In the genomic region with DNA sequence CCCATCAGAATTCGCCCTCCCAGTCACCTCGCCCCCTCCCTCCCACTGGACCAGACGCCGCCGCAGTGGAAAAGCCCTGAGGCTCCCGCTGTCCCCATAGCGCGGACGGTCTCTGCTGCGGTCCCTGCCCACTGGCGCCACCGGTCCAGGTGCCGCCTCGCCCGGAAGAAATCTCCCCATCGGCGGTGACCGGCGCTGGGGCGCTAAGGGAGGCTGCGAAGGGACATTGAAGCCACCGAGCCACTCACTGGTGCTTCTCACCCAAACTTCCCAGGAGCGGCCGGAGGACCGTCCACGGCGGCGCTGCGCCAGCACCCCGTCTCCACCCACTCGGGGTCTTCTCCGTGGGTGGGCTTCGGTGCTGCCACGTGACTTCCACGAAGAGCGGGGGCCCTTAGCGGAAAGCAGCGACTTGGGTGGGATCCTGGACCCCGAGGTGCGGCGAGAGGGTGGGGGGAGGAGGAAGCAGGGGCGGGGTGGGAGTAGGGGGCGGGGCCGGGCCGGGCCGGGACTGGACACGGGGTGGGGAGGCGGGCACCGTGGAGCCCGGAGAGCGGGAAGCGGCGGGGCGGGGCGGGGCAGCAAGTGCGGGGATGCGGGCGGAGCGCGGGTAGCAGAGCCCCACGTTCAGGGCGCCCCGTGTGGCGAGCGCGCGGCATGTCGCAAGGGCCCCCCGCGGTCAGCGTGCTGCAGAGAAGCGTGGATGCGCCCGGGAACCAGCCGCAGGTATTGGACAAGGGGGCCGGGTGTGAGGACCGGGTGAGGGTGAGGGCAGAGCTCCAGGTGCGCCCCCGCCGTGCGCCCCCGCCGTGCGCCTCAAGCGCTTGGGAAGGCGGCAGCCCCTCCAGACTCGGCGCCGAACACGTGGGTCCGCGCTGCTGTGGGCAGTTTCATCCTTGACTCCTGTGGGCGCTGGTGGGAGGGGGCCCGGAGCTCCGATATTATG, we compare ENCODE assay signal across 7 mouse cellular contexts. TPM values are rescaled to one million over a fixed set of nuclear protein-coding genes. Genes with fewer than 3 reads are reported as not detected.
A peak's percentile ranks its signal among the peaks of the same experiment; 100 is the strongest.
DNase-seq lines count a peak whose midpoint lies in the region; ATAC-seq and TF ChIP-seq lines count a peak whose summit lies in the region.

Gene Batf3, plus strand, starts transcription at position 46 of the 946 bp plus-strand sequence.

- peak within 1 kb of the TSS; percentile 97 for H3K4me2 ChIP-seq in forebrain, embryonic 11.5 days (ENCODE audit: low read depth, low read length, severe bottlenecking)
- H3K4me2 ChIP-seq in limb, embryonic 14.5 days (replicated peaks; ENCODE audit: low read depth, low read length, severe bottlenecking): peak within 1 kb of the TSS; percentile 97
- H3K4me2 ChIP-seq in midbrain, embryonic 12.5 days (replicated peaks): peak within 1 kb of the TSS; percentile 91

- H3K9ac ChIP-seq in forebrain, embryonic 11.5 days (ENCODE audit: low read length): peak within 1 kb of the TSS; percentile 64
- peak within 1 kb of the TSS; percentile 63 for H3K9ac ChIP-seq in limb, embryonic 14.5 days (ENCODE audit: low read depth, low read length, severe bottlenecking)
- peak within 1 kb of the TSS; percentile 54 for H3K9ac ChIP-seq in midbrain, embryonic 12.5 days (replicated peaks)

- no peak within 1 kb of the TSS for H3K27ac ChIP-seq in forebrain, embryonic 11.5 days (ENCODE audit: low read depth, low read length)
- peak within 1 kb of the TSS; percentile 78 for H3K27ac ChIP-seq in hindbrain, embryonic 10.5 days
- peak within 1 kb of the TSS; percentile 62; the same call in 1 of the 2 replicates for H3K27ac ChIP-seq in limb, embryonic 14.5 days (replicated peaks; ENCODE audit: low read depth, low read length)
- H3K27ac ChIP-seq in midbrain, embryonic 12.5 days (replicated peaks): no peak within 1 kb of the TSS

- peaks cover 14% of the 10 kb centered on the region for H3K4me1 ChIP-seq in E14TG2a.4 (replicated peaks; ENCODE audit: low read depth, low read length)
- H3K4me1 ChIP-seq in forebrain, embryonic 11.5 days (replicated peaks; ENCODE audit: control insufficient read depth, insufficient read depth, low read length): peaks cover 3% of the 10 kb centered on the region
- H3K4me1 ChIP-seq in hindbrain, embryonic 10.5 days (replicated peaks): peaks cover 21% of the 10 kb centered on the region
- H3K4me1 ChIP-seq in limb, embryonic 14.5 days (ENCODE audit: control insufficient read depth, insufficient read depth, low read length): 0 out of 2 replicates have a peak, but pooled peaks cover 3% of the 10 kb centered on the region
- H3K4me1 ChIP-seq in midbrain, embryonic 12.5 days: peaks cover 12% of the 10 kb centered on the region

- H3K36me3 ChIP-seq in E14TG2a.4 (ENCODE audit: insufficient read depth, low read length): no peaks in the 10 kb centered on the region
- no peaks in the 10 kb centered on the region for H3K36me3 ChIP-seq in forebrain, embryonic 11.5 days (ENCODE audit: control insufficient read depth, insufficient read depth, low read length)
- no peaks in the 10 kb centered on the region for H3K36me3 ChIP-seq in hindbrain, embryonic 10.5 days
- no peaks in the 10 kb centered on the region for H3K36me3 ChIP-seq in limb, embryonic 14.5 days (ENCODE audit: control insufficient read depth, insufficient read depth, low read length)
- H3K36me3 ChIP-seq in midbrain, embryonic 12.5 days: no peaks in the 10 kb centered on the region

- peaks cover 49% of the 10 kb centered on the region for H3K27me3 ChIP-seq in E14TG2a.4 (ENCODE audit: insufficient read depth, low read length)
- peaks cover 16% of the 10 kb centered on the region for H3K27me3 ChIP-seq in forebrain, embryonic 11.5 days (ENCODE audit: control insufficient read depth, insufficient read depth, low read length)
- peaks cover 58% of the 10 kb centered on the region for H3K27me3 ChIP-seq in hindbrain, embryonic 10.5 days (ENCODE audit: insufficient read depth, poor library complexity, severe bottlenecking)
- H3K27me3 ChIP-seq in limb, embryonic 14.5 days (ENCODE audit: control insufficient read depth, insufficient read depth, low read length): peaks cover 6% of the 10 kb centered on the region; the same call in 1 of the 2 replicates
- peaks cover 49% of the 10 kb centered on the region for H3K27me3 ChIP-seq in midbrain, embryonic 12.5 days

- H3K4me3 ChIP-seq in E14TG2a.4 (replicated peaks; ENCODE audit: low read length): peak within 1 kb of the TSS; percentile 82
- H3K4me3 ChIP-seq in forebrain, embryonic 11.5 days (ENCODE audit: low read depth, low read length): peak within 1 kb of the TSS; percentile 53
- peak within 1 kb of the TSS; percentile 76 for H3K4me3 ChIP-seq in hindbrain, embryonic 10.5 days
- H3K4me3 ChIP-seq in limb, embryonic 14.5 days (replicated peaks; ENCODE audit: low read length): peak within 1 kb of the TSS; percentile 67
- peak within 1 kb of the TSS; percentile 54 for H3K4me3 ChIP-seq in midbrain, embryonic 12.5 days

- ATAC-seq in forebrain, embryonic 11.5 days (replicated peaks; ENCODE audit: low FRiP score): peak; percentile 83
- peak; percentile 73 for ATAC-seq in limb, embryonic 14.5 days (ENCODE audit: low FRiP score, low read depth)
- ATAC-seq in midbrain, embryonic 12.5 days (ENCODE audit: low FRiP score, low read depth): peak; percentile 74

- H3K9me3 ChIP-seq in E14TG2a.4 (ENCODE audit: low read length): no peaks in the 10 kb centered on the region
- H3K9me3 ChIP-seq in forebrain, embryonic 11.5 days (ENCODE audit: control insufficient read depth, low read length): no peaks in the 10 kb centered on the region
- no peaks in the 10 kb centered on the region; the same call in 1 of the 2 replicates for H3K9me3 ChIP-seq in hindbrain, embryonic 10.5 days
- H3K9me3 ChIP-seq in limb, embryonic 14.5 days (ENCODE audit: control insufficient read depth, low read length): no peaks in the 10 kb centered on the region
- H3K9me3 ChIP-seq in midbrain, embryonic 12.5 days: no peaks in the 10 kb centered on the region

- TF ChIP-seq POLR2A in limb, embryonic 14.5 days (IDR thresholded peaks at IDR 0.05; ENCODE audit: borderline replicate concordance, extremely low read depth, insufficient read depth, insufficient read length): no peak

- TF ChIP-seq CTCF in E14TG2a.4 (conservative IDR thresholded peaks at IDR 0.05; ENCODE audit: low read length): no peak

- under 1% methylated on average over 87 of the region's 95 CpGs for WGBS in forebrain, embryonic 11.5 days
- WGBS in hindbrain, embryonic 10.5 days: under 1% methylated on average over 95 of the region's 95 CpGs
- 1% methylated on average over 42 of the region's 95 CpGs for WGBS in limb, embryonic 14.5 days
- under 1% methylated on average over 86 of the region's 95 CpGs for WGBS in midbrain, embryonic 12.5 days

- peak; percentile 81 for DNase-seq in MN1 (ENCODE audit: low spot score)
- peak; percentile 86 for DNase-seq in forebrain, embryonic 11.5 days (ENCODE audit: low spot score)
- DNase-seq in hindbrain, embryonic 10.5 days (ENCODE audit: low spot score): peak; percentile 55
- peak; percentile 40 for DNase-seq in limb, embryonic 14.5 days (ENCODE audit: low spot score)
- peak; percentile 24 for DNase-seq in thymus, postnatal 0 days (ENCODE audit: low spot score)

RNA-seq across cellular contexts. Expression of gene Batf3, which starts in this region (rescaled TPM):
- 6.0 and 6.1 TPM in 2 replicates for polyA plus RNA-seq in forebrain, embryonic 11.5 days (2014; fragmentation: Nextera tagmentation; extraction: Ambion mirVana)
- 4.8 and 5.2 TPM in 2 replicates for polyA plus RNA-seq in hindbrain, embryonic 10.5 days (2016; fragmentation: Nextera tagmentation; extraction: Ambion mirVana)
- 16.1 and 16.5 TPM in 2 replicates for polyA plus RNA-seq in limb, embryonic 14.5 days (2012; rRNA removed)
- polyA plus RNA-seq in limb, embryonic 14.5 days (2014; fragmentation: Nextera tagmentation; extraction: Ambion mirVana): 11.2 and 14.9 TPM in 2 replicates
- 2.1 and 3.6 TPM in 2 replicates for polyA plus RNA-seq in midbrain, embryonic 12.5 days (2016; fragmentation: Nextera tagmentation; extraction: Ambion mirVana)
- 3.2 and 3.6 TPM in 2 replicates for polyA plus RNA-seq in thymus, postnatal 0 days (2015; fragmentation: Nextera tagmentation; extraction: Ambion mirVana)

Comparison
In these comparisons a context has a peak if more than half of its experiments do, and no peak if none do; other contexts are left out.
1. DNase-seq: peak in every context shown above with its lines; median percentile 86 in forebrain, embryonic 11.5 days; 81 in MN1; 55 in hindbrain, embryonic 10.5 days; 40 in limb, embryonic 14.5 days; 24 in thymus, postnatal 0 days.
2. H3K27ac ChIP-seq: peak in hindbrain, embryonic 10.5 days (single experiment) and limb, embryonic 14.5 days (single experiment); none in forebrain, embryonic 11.5 days (single experiment) and midbrain, embryonic 12.5 days (single experiment).
3. Peak in every context shown above with its lines, with median percentiles within 50 percentile points of each other: H3K4me3 ChIP-seq, ATAC-seq, H3K4me2 ChIP-seq and H3K9ac ChIP-seq.